Mouse (Mus musculus) ES-E14 (cell line): ENCODE results near the gene Lancl3. TPM values are rescaled to one million over a fixed set of nuclear protein-coding genes. Genes with fewer than 3 reads are reported as not detected.

ENCODE experiments used
- DNase-seq: peaks from one replicate; pipeline ENCODE4 v3.0.0-alpha.2; 2013; ENCODE audit warnings: low read depth, low spot score
- H3K27ac ChIP-seq: 2 replicates; pipeline ENCODE4 v1.5.1; 2012; ENCODE audit warnings: low read depth, mild to moderate bottlenecking, low read length, moderate library complexity, mixed read lengths; ENCODE audit not compliant: poor library complexity, insufficient read depth, severe bottlenecking
- H3K36me3 ChIP-seq: 2 replicates; pipeline ENCODE4 v1.6.1; 2012; ENCODE audit warnings: mild to moderate bottlenecking, low read length, moderate library complexity, mixed read lengths; ENCODE audit not compliant: control insufficient read depth, poor library complexity, insufficient read depth, severe bottlenecking
- H3K4me1 ChIP-seq, 2 experiments: fragments of 150-350 bp in 1 of 2; sonication (generic) in 1 of 2; 2 replicates each; pipeline ENCODE4 v1.6.1; 2012; ENCODE audit warnings: low read length in 2 of 2, mild to moderate bottlenecking in 1 of 2, mixed read lengths in 1 of 2; ENCODE audit not compliant: control insufficient read depth in 2 of 2, insufficient read depth in 2 of 2, poor library complexity in 1 of 2
- H3K4me3 ChIP-seq, 2 experiments: fragments of 150-350 bp in 1 of 2; sonication (generic) in 1 of 2; 2 replicates each; pipeline ENCODE4 v1.5.1; 2012; ENCODE audit warnings: low read length in 2 of 2, low read depth in 1 of 2, mild to moderate bottlenecking in 1 of 2, mixed read lengths in 1 of 2; ENCODE audit not compliant: insufficient read depth in 1 of 2, poor library complexity in 1 of 2, severe bottlenecking in 1 of 2
- H3K9ac ChIP-seq: 2 replicates; pipeline ENCODE4 v1.6.1; 2012; ENCODE audit warnings: low read depth, mild to moderate bottlenecking, low read length, mixed read lengths; ENCODE audit not compliant: poor library complexity, insufficient read depth, severe bottlenecking
- H3K9me3 ChIP-seq: fragments of 150-350 bp; sonication (generic); 2 replicates; pipeline ENCODE4 v1.6.1; 2012; ENCODE audit warnings: low read depth, mild to moderate bottlenecking, low read length; ENCODE audit not compliant: control insufficient read depth, insufficient read depth
- CHD2 ChIP-seq: IDR thresholded peaks from 2 replicates; pipeline ENCODE4 v1.6.1; 2014; ENCODE audit warnings: mild to moderate bottlenecking, low read depth, low read length, inconsistent platforms
- HCFC1 ChIP-seq: IDR thresholded peaks from 2 replicates; pipeline ENCODE4 v1.6.1; 2012; ENCODE audit warnings: low read length, inconsistent platforms, borderline replicate concordance; ENCODE audit not compliant: insufficient read depth
- MAFK ChIP-seq: IDR thresholded peaks from 2 replicates; pipeline ENCODE4 v1.6.1; 2014; ENCODE audit warnings: mild to moderate bottlenecking, low read depth, low read length, inconsistent platforms; ENCODE audit not compliant: insufficient read depth
- ZC3H11A ChIP-seq: IDR thresholded peaks from 2 replicates; pipeline ENCODE4 v1.6.1; 2012; ENCODE audit warnings: low read depth, mild to moderate bottlenecking, inconsistent platforms, low read length, borderline replicate concordance
- ZNF384 ChIP-seq: IDR thresholded peaks from 2 replicates; pipeline ENCODE4 v1.6.1; 2012; ENCODE audit warnings: low read depth, low read length, inconsistent platforms
- in situ Hi-C, 2 experiments: fragments of 600-800 bp; cut with MboI; formaldehyde crosslinking; loops; one replicate each; pipeline ENCODE4 v1.15.1; 2025; ENCODE audit warnings: low sequenced_read_pairs in 2 of 2, inconsistent platforms in 1 of 2; ENCODE audit not compliant: unreplicated experiment in 2 of 2
- total RNA-seq: library from RNA; depleted of rRNA; stranded (reverse); fragments of 300-350 nt; gene quantifications from 2 replicates; pipeline ENCODE4 v1.2.3, GENCODE M21; 2012

Gene Lancl3
- total RNA-seq, 1 experiment: 0.49 TPM

- Histone ChIP-seq H3K27ac (no peak overlapping the region), H3K9ac (no peak overlapping the region), H3K4me1 (no peaks in the 10 kb centered on the region), H3K4me3 (no peak overlapping the region), H3K9me3 (no peaks in the 10 kb centered on the region), H3K36me3 (no peaks in the 10 kb centered on the region)
- TF ChIP-seq HCFC1 (no peak), ZNF384 (no peak), ZC3H11A (no peak), CHD2 (no peak), MAFK (no peak)
- in situ Hi-C loops: no loop called here
- no peak for DNase-seq
Observed at GRCm38 (mm10) chrX:9201954-9202353, 2.3 kb downstream of the Lancl3 start.

- H3K36me3 ChIP-seq: no peaks in the 10 kb centered on the region
- H3K9ac ChIP-seq: no peak overlapping the region
- H3K9me3 ChIP-seq: no peaks in the 10 kb centered on the region
- TF ChIP-seq ZC3H11A (no peak), ZNF384 (no peak)
- no peak overlapping the region for H3K4me3 ChIP-seq
- no peak for DNase-seq
- in situ Hi-C loops: no loop called here
- no peaks in the 10 kb centered on the region for H3K4me1 ChIP-seq
- no peak overlapping the region for H3K27ac ChIP-seq
Observed at GRCm38 (mm10) chrX:9202781-9203405, 3.2 kb downstream of the Lancl3 start.

GRCm38 (mm10) chrX:9205121-9205520 is 5.4 kb downstream of the Lancl3 start:
- Histone ChIP-seq H3K36me3 (no peaks in the 10 kb centered on the region), H3K9ac (no peak overlapping the region), H3K4me3 (no peak overlapping the region), H3K4me1 (no peaks in the 10 kb centered on the region), H3K9me3 (no peaks in the 10 kb centered on the region), H3K27ac (no peak overlapping the region)
- no peak for DNase-seq
- TF ChIP-seq CHD2 (no peak), HCFC1 (no peak), MAFK (no peak), ZC3H11A (no peak), ZNF384 (no peak)
- in situ Hi-C loops: no loop called here

GRCm38 (mm10) chrX:9216244-9216643 is 16.5 kb downstream of the Lancl3 start:
- H3K27ac ChIP-seq: no peak overlapping the region
- H3K4me3 ChIP-seq: no peak overlapping the region
- no peaks in the 10 kb centered on the region for H3K36me3 ChIP-seq
- in situ Hi-C loops: no loop called here
- no peaks in the 10 kb centered on the region for H3K9me3 ChIP-seq
- no peak for TF ChIP-seq MAFK
- peak; percentile 46; the same call in 1 of the 2 replicates for TF ChIP-seq ZC3H11A
- no peak overlapping the region for H3K9ac ChIP-seq
- no peaks in the 10 kb centered on the region for H3K4me1 ChIP-seq
- DNase-seq: no peak

GRCm38 (mm10) chrX:9219570-9219969 is 19.9 kb downstream of the Lancl3 start:
- Histone ChIP-seq H3K4me3 (no peak overlapping the region), H3K9ac (no peak overlapping the region), H3K27ac (no peak overlapping the region), H3K36me3 (no peaks in the 10 kb centered on the region), H3K4me1 (no peaks in the 10 kb centered on the region), H3K9me3 (no peaks in the 10 kb centered on the region)
- DNase-seq: no peak
- TF ChIP-seq CHD2: no peak
- no peak for TF ChIP-seq HCFC1
- TF ChIP-seq ZC3H11A: no peak
- TF ChIP-seq MAFK: no peak
- TF ChIP-seq ZNF384: no peak
- in situ Hi-C loops: no loop called here
